Mouse (Mus musculus) C2C12 (cell line): Measurements from ENCODE around the gene Dcaf10. TPM values are rescaled to one million over a fixed set of nuclear protein-coding genes. Genes with fewer than 3 reads are reported as not detected.

ENCODE experiments used
- H3K27me3 ChIP-seq: one replicate; pipeline ENCODE4 v1.6.1; 2011; ENCODE audit not compliant: control insufficient read depth, insufficient read depth, insufficient read length
- H3K36me3 ChIP-seq: one replicate; pipeline ENCODE4 v1.6.1; 2011; ENCODE audit not compliant: control insufficient read depth, insufficient read depth
- H3K4me3 ChIP-seq: one replicate; pipeline ENCODE4 v1.5.1; 2011; ENCODE audit warnings: mild to moderate bottlenecking, control low read depth; ENCODE audit not compliant: poor library complexity, insufficient read depth, severe bottlenecking
- H3K79me2 ChIP-seq: one replicate; pipeline ENCODE4 v1.6.1; 2011; ENCODE audit not compliant: control insufficient read depth, insufficient read depth
- H3K79me3 ChIP-seq: one replicate; pipeline ENCODE4 v1.6.1; 2011; ENCODE audit warnings: low read depth, control low read depth
- H3ac ChIP-seq: one replicate; pipeline ENCODE3; 2011; ENCODE audit warnings: low read depth; ENCODE audit not compliant: control insufficient read depth, insufficient read length
- CEBPB ChIP-seq: IDR thresholded peaks from one replicate; pipeline ENCODE4 v1.6.1; 2011; ENCODE audit warnings: low read depth, mild to moderate bottlenecking, control low read depth, moderate library complexity
- CTCF ChIP-seq: IDR thresholded peaks from one replicate; pipeline ENCODE4 v1.5.1; 2011; ENCODE audit not compliant: control insufficient read depth, insufficient read depth, insufficient read length
- FOSL1 ChIP-seq: IDR thresholded peaks from one replicate; pipeline ENCODE4 v1.8.0; 2011; ENCODE audit warnings: mild to moderate bottlenecking, low read length; ENCODE audit not compliant: poor library complexity, insufficient read depth, severe bottlenecking
- MAX ChIP-seq: IDR thresholded peaks from one replicate; pipeline ENCODE4 v1.6.1; 2011; ENCODE audit warnings: mild to moderate bottlenecking, control low read depth
- MYOD1 ChIP-seq: IDR thresholded peaks from one replicate; pipeline ENCODE4 v1.6.1; 2011; ENCODE audit warnings: low read depth; ENCODE audit not compliant: control insufficient read depth, insufficient read length
- MYOG ChIP-seq: IDR thresholded peaks from one replicate; pipeline ENCODE4 v1.6.1; 2011; ENCODE audit not compliant: control insufficient read depth, insufficient read length; ENCODE audit errors: extremely low read depth
- USF1 ChIP-seq: IDR thresholded peaks from one replicate; pipeline ENCODE4 v1.6.1; 2011; ENCODE audit warnings: low read depth, mild to moderate bottlenecking, control low read depth, moderate library complexity
- microRNA-seq: library from miRNA; unstranded; fragments of <30 nt; microRNA quantifications from one replicate; pipeline ENCODE4, GENCODE M21; 2019; ENCODE audit warnings: borderline microRNAs expressed
- polyA plus RNA-seq: library from polyadenylated mRNA; unstranded; fragments of >200 nt; fragmentation: generic; extraction: Trizol; gene quantifications from one replicate; pipeline ENCODE4 v1.2.1, GENCODE M21; 2012; ENCODE audit warnings: missing spikeins

Gene Dcaf10
- polyA plus RNA-seq, 1 experiment = 10.8 TPM

GRCm38 (mm10) chr4:45421519-45422260 lies 79.8 kb downstream of the Dcaf10 start:
- H3K36me3 ChIP-seq = peaks cover 9% of the 10 kb centered on the region
- no peak overlapping the region for H3K4me3 ChIP-seq
- no peaks in the 10 kb centered on the region for H3K79me2 ChIP-seq
- TF ChIP-seq MYOD1 (no peak), MAX (no peak), CTCF (no peak), CEBPB (no peak), FOSL1 (no peak), MYOG (no peak), USF1 (no peak)
- no peak overlapping the region for H3ac ChIP-seq
- no peaks in the 10 kb centered on the region for H3K79me3 ChIP-seq
- H3K27me3 ChIP-seq = no peaks in the 10 kb centered on the region

GRCm38 (mm10) chr4:45422640-45423039 lies 80.7 kb downstream of the Dcaf10 start:
- Histone ChIP-seq H3K36me3 (peaks cover 9% of the 10 kb centered on the region), H3K27me3 (no peaks in the 10 kb centered on the region), H3K4me3 (no peak overlapping the region), H3ac (no peak overlapping the region), H3K79me2 (no peaks in the 10 kb centered on the region), H3K79me3 (no peaks in the 10 kb centered on the region)
- TF ChIP-seq CEBPB (no peak), MYOD1 (no peak), MAX (no peak), USF1 (no peak), MYOG (no peak), FOSL1 (no peak), CTCF (no peak)

DNA sequence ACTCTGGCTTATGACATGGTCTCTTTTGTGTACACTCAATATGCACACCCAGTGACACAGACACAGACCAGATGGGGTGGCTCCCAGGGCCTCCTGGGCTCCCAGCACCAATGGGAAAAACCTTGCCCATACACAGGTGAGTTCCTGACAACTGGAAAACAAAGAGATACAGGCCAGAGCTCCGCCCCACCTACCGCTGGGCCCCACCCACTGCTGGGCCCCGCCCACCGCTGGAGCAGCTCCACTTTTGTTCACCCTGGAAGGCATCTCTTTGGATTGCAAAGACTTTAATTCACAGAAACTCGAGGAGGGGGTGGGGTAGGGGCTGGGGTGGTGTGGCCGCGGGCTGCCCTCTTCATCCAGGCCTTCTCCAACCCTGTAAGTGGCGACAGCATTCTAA lies 81.5 kb downstream of the Dcaf10 start:
- H3ac ChIP-seq = no peak overlapping the region
- H3K79me2 ChIP-seq = no peaks in the 10 kb centered on the region
- H3K36me3 ChIP-seq = peaks cover 9% of the 10 kb centered on the region
- TF ChIP-seq CEBPB (no peak), USF1 (no peak), FOSL1 (no peak), MYOD1 (no peak), MAX (no peak), CTCF (no peak), MYOG (no peak)
- no peaks in the 10 kb centered on the region for H3K27me3 ChIP-seq
- H3K79me3 ChIP-seq = no peaks in the 10 kb centered on the region
- H3K4me3 ChIP-seq = no peak overlapping the region

DNA sequence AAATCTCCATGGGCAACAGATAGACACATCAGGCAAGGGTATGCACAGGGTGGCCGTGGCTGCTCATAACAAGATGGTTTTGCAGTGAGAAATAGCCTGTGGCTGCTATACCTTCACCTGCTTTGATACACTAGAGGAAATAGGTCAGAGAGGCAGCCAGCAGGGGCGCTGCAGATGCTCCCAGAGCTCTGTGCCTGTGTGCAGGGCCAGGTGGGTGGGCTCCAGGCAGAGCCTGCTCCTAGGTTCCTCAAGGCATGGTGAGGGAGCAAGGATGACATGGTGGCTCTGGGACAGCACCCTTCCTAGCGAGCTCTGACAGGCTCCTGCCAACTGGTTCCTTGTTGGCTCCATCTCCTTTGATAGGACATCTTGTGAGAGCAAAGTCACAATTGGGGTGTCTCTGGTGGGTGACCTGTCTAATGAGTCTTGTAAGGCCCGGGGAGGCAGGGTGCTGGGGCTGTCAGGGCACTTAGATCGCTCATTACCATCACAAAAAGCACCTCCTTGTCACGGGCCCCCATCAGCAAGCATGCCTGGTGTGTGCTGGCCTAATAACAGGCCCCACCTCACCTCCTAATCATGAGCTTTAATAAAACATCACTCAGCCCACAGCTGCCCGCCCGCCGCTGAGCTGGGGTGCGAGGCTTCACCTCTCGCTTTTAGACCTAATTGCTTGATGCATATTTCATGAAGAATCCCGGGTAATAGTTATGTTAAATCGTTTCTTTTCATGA lies 85.0 kb downstream of the Dcaf10 start:
- peak; percentile 5 for TF ChIP-seq CTCF
- no peak for TF ChIP-seq MYOD1
- no peak for TF ChIP-seq CEBPB
- TF ChIP-seq FOSL1 = no peak
- TF ChIP-seq MYOG = no peak
- TF ChIP-seq MAX = no peak
- TF ChIP-seq USF1 = no peak
- Histone ChIP-seq H3K4me3 (no peak overlapping the region), H3K27me3 (no peaks in the 10 kb centered on the region), H3K79me3 (no peaks in the 10 kb centered on the region), H3K36me3 (peaks cover 7% of the 10 kb centered on the region), H3ac (no peak overlapping the region), H3K79me2 (no peaks in the 10 kb centered on the region)

Small RNA genes within 50 kb of the gene (microRNA-seq; reads per million reads assigned to microRNA genes)
- gene Gm25692 = not detected

Other genes starting within 250 kb of the Dcaf10 start
- gene Tomm5, start 234.0 kb upstream of the Dcaf10 start, polyA plus RNA-seq = 552 TPM
- 9.7 TPM for gene Frmpd1, start 157.2 kb upstream of the Dcaf10 start, polyA plus RNA-seq
- gene Trmt10b, start 45.0 kb upstream of the Dcaf10 start, polyA plus RNA-seq = 4.1 TPM
- gene Exosc3, start 631 bp downstream of the Dcaf10 start, polyA plus RNA-seq = 55.3 TPM
- 42.4 TPM for gene Slc25a51, start 66.7 kb downstream of the Dcaf10 start, polyA plus RNA-seq
- 35.1 TPM for gene Shb, start 190.4 kb downstream of the Dcaf10 start, polyA plus RNA-seq